Mouse (Mus musculus) retina, embryonic 14.5 days (tissue): ENCODE results near the gene Mrgprb8.
"Not testable (repeated sequence)": the region's sequence is repeated elsewhere in the genome, so short reads cannot be mapped to it uniquely, and the experiment has no call there.

ENCODE experiments used
- DNase-seq: peaks from one replicate; pipeline ENCODE4 v3.0.0-alpha.2; 2015; ENCODE audit warnings: low spot score

The Mrgprb8 gene

GRCm38 (mm10) chr7:48388226-48388625 lies at the start of gene Mrgprb8:
Gene Mrgprb8, plus strand, starts transcription at chr7:48388526.
- DNase-seq: no peak

- not testable (repeated sequence) for DNase-seq
Observed at GRCm38 (mm10) chr7:48435936-48436335, 47.6 kb downstream of the Mrgprb8 start.

- no peak for DNase-seq
Observed at GRCm38 (mm10) chr7:48436581-48436980, 48.3 kb downstream of the Mrgprb8 start.
